Mouse (Mus musculus): ENCODE results near the gene Myh3.

GRCm38 (mm10) chr11:67087225-67087624, 9.1 kb downstream of the Myh3 start:
- TF ChIP-seq POLR2A (IDR thresholded peaks at IDR 0.05; ENCODE audit: borderline replicate concordance, extremely low read depth, insufficient read depth, insufficient read length, poor library complexity, severe bottlenecking) (no peak), CTCF (IDR thresholded peaks at IDR 0.05; ENCODE audit: borderline replicate concordance, extremely low read depth, insufficient read depth, insufficient read length) (no peak)
